Mouse (Mus musculus): ENCODE results near the gene Glipr2. TPM values are rescaled to one million over a fixed set of nuclear protein-coding genes. Genes with fewer than 3 reads are reported as not detected.

Glipr2 gene
- polyA plus RNA-seq (2015; fragmentation: Nextera tagmentation; extraction: Ambion mirVana) = 37.1 and 38.7 TPM in 2 replicates

DNA sequence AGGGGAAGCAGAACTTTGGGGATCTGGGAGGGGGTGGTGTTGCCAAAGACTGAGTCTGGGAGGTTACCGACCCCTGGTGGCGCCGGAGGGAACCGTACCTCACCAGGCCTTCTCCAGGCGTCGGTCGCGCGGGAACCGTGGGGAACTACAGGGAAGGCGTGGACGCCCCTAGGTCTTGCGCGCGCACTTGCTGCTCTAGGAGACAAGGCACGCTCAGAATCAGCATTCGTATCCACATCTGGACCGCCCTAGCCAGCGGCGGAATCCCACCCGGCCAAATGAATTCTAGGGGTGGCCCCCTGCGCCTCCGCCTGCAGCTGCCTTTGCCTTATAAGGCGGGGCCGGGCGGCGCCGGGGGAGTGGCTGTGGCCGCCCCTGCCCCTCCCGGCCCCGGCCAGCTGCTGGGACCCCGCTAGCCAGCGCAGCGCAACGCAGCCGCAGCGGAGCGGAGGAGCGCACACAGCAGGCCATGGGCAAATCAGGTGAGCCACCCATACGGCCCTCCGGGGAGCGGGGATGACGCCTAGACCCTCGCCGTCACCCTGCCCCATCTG is at the start of gene Glipr2:
Gene Glipr2, plus strand, starts transcription at position 110 of the 554 bp plus-strand sequence.
- peak within 1 kb of the TSS; percentile 83 for H3K9ac ChIP-seq
- H3K4me3 ChIP-seq = peak within 1 kb of the TSS; percentile 74
- peaks cover 14% of the 10 kb centered on the region for H3K4me1 ChIP-seq
- peak within 1 kb of the TSS; percentile 81 for H3K27ac ChIP-seq
- H3K9me3 ChIP-seq (replicated peaks) = no peaks in the 10 kb centered on the region
- WGBS = 0% methylated on average over 45 of the region's 45 CpGs
- H3K27me3 ChIP-seq = no peaks in the 10 kb centered on the region
- ATAC-seq = peak; percentile 89
- peak within 1 kb of the TSS; percentile 89 for H3K4me2 ChIP-seq
- H3K36me3 ChIP-seq (ENCODE audit: poor library complexity, severe bottlenecking) = no peaks in the 10 kb centered on the region

DNA sequence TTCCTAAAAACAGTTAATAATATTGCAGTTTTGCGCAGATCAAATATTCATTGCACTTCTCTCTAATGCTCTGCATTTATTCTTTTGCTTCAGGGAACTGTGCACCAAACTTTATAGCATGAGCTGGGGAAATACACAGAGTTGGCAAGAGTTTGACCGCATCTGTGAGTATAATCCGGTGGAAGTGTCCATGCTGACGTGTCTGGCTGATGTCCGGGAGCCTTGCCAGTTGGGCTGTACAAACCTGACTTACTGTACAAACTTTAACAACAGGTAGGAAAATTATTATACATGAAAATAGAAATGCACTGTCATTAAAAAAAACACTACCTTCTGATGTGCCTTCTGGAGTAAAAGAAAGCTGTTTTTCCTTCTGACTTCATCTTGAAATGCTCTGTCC is 39.0 kb upstream of the Glipr2 start:
- H3K27ac ChIP-seq = no peak overlapping the region
- H3K36me3 ChIP-seq (ENCODE audit: poor library complexity, severe bottlenecking) = peaks cover 28% of the 10 kb centered on the region
- no peaks in the 10 kb centered on the region for H3K9me3 ChIP-seq (replicated peaks)
- 94% methylated on average over 5 of the region's 5 CpGs for WGBS
- ATAC-seq = no peak
- no peaks in the 10 kb centered on the region for H3K27me3 ChIP-seq
- H3K9ac ChIP-seq = no peak overlapping the region
- H3K4me2 ChIP-seq = no peak overlapping the region
- no peaks in the 10 kb centered on the region for H3K4me1 ChIP-seq
- H3K4me3 ChIP-seq = no peak overlapping the region

DNA sequence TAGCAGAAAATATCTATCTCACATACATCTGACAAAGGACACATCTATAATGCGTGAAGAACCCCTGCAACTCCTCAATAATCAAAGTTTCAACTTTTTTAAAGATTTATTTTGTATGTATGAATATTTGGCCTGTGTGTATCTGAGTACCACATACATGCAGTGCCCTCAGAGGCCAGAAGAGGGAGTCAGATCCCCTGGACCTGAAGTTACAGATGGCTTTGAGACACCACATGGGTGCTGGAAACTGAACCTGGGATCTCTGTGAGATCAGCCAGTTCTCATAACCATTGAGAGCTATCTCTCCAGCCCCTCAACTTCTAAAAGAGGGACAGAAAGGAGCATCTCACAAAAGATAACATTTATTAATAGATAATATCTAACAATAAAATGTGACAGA is 36.6 kb upstream of the Glipr2 start:
- H3K4me1 ChIP-seq = no peaks in the 10 kb centered on the region
- no peak overlapping the region for H3K4me3 ChIP-seq
- H3K4me2 ChIP-seq = no peak overlapping the region
- 93% methylated on average over 1 of the region's 1 CpGs for WGBS
- no peak for ATAC-seq
- H3K27me3 ChIP-seq = no peaks in the 10 kb centered on the region
- no peak overlapping the region for H3K9ac ChIP-seq
- H3K36me3 ChIP-seq (ENCODE audit: poor library complexity, severe bottlenecking) = peaks cover 48% of the 10 kb centered on the region
- H3K27ac ChIP-seq = no peak overlapping the region
- H3K9me3 ChIP-seq (replicated peaks) = no peaks in the 10 kb centered on the region

DNA sequence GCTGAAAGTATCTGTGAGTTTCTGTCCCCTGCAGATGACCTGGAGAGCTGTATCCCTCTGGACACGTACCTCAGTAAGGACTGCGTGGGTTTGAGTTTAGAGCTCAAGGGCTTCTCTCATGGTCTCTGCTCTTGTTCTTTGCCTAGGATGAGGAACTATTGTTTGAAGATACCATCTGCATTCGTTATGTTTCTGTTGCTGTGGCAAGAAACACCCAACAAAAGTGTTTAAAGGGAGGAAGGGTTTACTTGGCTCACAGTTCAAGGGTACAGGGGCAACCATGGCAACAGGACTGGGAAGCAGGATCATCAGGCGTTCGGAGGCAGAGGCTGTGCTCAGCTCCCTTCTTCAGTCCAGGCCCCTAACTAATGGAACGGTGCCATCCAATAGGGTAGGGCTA is 32.1 kb upstream of the Glipr2 start:
- ATAC-seq = no peak
- Histone ChIP-seq H3K9me3 (replicated peaks) (no peaks in the 10 kb centered on the region), H3K4me2 (no peak overlapping the region), H3K9ac (no peak overlapping the region), H3K27me3 (no peaks in the 10 kb centered on the region), H3K4me1 (no peaks in the 10 kb centered on the region), H3K36me3 (ENCODE audit: poor library complexity, severe bottlenecking) (peaks cover 63% of the 10 kb centered on the region), H3K4me3 (no peak overlapping the region), H3K27ac (no peak overlapping the region)
- WGBS = 86% methylated on average over 6 of the region's 6 CpGs

DNA sequence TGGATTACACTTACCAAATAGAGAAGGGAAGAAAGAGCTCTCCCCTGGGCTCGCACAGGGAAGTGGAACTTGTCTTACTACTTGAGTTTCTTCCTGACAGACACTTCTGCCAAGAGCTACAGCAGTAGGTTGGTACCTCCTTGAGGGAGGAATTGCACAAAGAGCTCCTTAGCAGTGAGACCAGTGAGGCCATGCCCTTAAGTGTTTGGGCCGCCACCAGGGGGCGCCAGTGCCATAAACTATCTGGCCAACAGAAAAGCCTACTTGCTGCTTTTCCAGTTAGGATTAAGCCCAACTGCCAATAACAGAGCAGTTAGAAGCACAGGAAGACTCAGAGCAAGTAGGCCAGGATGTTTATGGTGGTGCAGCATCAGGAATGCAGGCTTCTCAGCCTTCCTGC is 31.4 kb upstream of the Glipr2 start:
- 9% methylated on average over 3 of the region's 3 CpGs for WGBS
- Histone ChIP-seq H3K4me3 (no peak overlapping the region), H3K9ac (no peak overlapping the region), H3K27ac (no peak overlapping the region), H3K27me3 (no peaks in the 10 kb centered on the region), H3K9me3 (replicated peaks) (no peaks in the 10 kb centered on the region), H3K4me2 (no peak overlapping the region), H3K4me1 (no peaks in the 10 kb centered on the region), H3K36me3 (ENCODE audit: poor library complexity, severe bottlenecking) (peaks cover 64% of the 10 kb centered on the region)
- ATAC-seq = peak; percentile 53; the same call in 1 of the 2 replicates

DNA sequence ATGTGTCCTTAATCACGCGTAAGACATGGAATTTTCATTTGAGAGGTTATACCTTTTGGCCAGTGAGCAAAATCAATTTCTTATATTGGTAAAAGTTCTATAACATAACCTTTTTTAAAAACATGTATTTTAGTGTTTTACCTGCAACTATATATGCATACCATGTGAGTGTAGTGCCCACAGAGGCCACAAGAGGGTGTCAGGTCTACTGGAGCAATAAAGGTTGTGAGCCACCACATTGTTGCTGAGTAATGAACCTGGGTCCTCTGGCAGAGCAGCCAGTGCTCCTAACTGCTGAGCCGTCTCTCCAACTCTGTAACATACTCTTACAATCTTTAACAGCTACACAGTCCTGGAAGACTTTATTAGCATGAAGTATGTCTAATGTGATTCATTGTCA is 29.4 kb upstream of the Glipr2 start:
- Histone ChIP-seq H3K9ac (no peak overlapping the region), H3K27me3 (no peaks in the 10 kb centered on the region), H3K4me1 (no peaks in the 10 kb centered on the region), H3K4me2 (no peak overlapping the region), H3K4me3 (no peak overlapping the region), H3K27ac (no peak overlapping the region), H3K36me3 (ENCODE audit: poor library complexity, severe bottlenecking) (peaks cover 81% of the 10 kb centered on the region), H3K9me3 (replicated peaks) (no peaks in the 10 kb centered on the region)
- WGBS = 93% methylated on average over 3 of the region's 3 CpGs
- no peak for ATAC-seq

DNA sequence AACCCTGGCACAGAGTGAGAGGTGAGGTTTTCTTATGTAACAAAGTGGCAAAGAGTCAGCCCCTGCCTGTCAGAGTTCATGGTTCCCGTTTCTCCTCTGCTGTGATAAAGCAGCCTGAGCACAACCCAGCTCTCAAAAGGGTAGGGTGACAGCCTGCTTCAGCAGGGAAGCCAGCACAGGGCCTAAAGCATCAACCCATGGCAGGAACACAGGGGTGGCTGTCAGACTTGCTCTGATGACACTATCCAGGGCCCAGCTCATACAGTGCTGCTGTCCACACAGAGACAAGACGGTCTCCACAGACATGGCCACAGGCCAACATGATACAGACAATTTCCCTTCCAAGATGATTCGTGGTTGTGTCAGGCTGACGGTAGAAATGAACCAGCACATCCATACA is 25.3 kb upstream of the Glipr2 start:
- no peaks in the 10 kb centered on the region for H3K4me1 ChIP-seq
- H3K36me3 ChIP-seq (ENCODE audit: poor library complexity, severe bottlenecking) = peaks cover 68% of the 10 kb centered on the region
- H3K4me2 ChIP-seq = no peak overlapping the region
- H3K27me3 ChIP-seq = no peaks in the 10 kb centered on the region
- H3K9me3 ChIP-seq (replicated peaks) = no peaks in the 10 kb centered on the region
- no peak overlapping the region for H3K9ac ChIP-seq
- H3K4me3 ChIP-seq = no peak overlapping the region
- H3K27ac ChIP-seq = no peak overlapping the region
- ATAC-seq = no peak
- WGBS = 94% methylated on average over 4 of the region's 4 CpGs

DNA sequence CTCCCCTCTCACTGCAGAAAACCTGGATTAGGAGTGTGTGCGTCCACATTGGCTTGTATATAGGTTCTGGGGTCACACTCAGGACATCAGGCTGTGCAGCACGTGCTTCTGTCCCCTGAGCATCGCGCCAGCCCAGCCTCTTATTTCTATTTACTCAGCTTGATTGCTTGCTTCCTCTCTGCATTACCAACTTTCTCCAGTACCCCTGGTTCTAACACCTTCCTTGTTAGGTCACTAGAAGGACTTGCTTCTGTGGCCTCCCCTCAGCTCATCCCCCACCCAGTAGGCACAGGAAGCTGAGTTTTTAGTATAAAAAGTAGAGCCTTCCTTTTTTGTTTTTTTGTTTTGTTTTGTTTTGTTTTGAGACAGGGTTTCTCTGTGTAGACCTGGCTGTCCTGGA is 21.0 kb upstream of the Glipr2 start:
- Histone ChIP-seq H3K9ac (no peak overlapping the region), H3K36me3 (ENCODE audit: poor library complexity, severe bottlenecking) (peaks cover 54% of the 10 kb centered on the region), H3K27me3 (no peaks in the 10 kb centered on the region), H3K27ac (no peak overlapping the region), H3K4me1 (no peaks in the 10 kb centered on the region), H3K4me2 (no peak overlapping the region), H3K4me3 (no peak overlapping the region), H3K9me3 (replicated peaks) (no peaks in the 10 kb centered on the region)
- WGBS = 95% methylated on average over 4 of the region's 4 CpGs
- ATAC-seq = no peak

DNA sequence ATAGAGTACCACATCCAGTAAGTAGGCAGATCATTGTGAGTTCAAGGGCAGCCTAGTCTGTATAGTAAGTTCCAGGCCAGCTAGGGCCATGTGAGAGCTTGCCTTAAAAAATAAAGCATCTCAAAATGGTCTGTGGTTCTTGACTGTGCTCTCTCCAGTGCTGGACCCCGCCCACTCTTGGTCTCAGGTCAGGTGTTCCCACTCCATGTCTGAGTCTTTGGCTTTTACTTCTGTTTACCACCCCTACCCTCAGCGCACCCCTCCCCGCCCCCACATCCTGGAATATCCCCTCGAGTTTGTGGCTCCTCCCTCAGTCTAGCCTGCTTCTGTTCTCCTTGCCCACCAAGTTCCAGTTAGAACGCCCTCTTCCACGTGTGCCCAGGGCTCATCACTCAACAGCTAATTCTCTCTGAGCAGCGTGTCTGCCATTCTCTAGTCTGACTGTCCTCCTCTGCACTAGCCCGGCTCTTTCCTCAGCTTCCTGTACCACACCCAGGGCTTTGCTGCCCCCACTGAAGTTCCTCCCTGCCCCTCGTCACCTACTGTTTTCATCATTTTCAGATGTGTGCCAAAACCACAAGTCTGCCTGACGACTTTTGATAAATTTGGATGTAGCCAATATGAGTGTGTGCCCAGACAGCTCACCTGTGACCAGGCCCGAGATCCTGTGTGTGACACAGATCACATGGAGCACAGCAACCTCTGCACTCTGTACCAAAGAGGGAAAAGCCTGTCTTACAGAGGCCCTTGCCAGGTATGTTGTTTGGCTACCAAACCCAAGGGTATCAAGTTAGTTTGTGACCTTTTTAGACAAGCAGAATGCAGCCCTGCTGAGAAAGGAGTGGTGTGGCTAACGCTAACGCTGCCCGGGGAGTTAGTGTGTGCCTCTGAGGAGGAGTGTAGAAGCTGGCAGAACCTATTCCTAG is 20.2 kb upstream of the Glipr2 start:
- H3K27ac ChIP-seq = no peak overlapping the region
- no peaks in the 10 kb centered on the region for H3K27me3 ChIP-seq
- no peak overlapping the region for H3K4me2 ChIP-seq
- H3K9ac ChIP-seq = no peak overlapping the region
- WGBS = 83% methylated on average over 14 of the region's 14 CpGs
- peaks cover 52% of the 10 kb centered on the region for H3K36me3 ChIP-seq (ENCODE audit: poor library complexity, severe bottlenecking)
- ATAC-seq = no peak
- H3K4me3 ChIP-seq = no peak overlapping the region
- H3K9me3 ChIP-seq (replicated peaks) = no peaks in the 10 kb centered on the region
- H3K4me1 ChIP-seq = no peaks in the 10 kb centered on the region

DNA sequence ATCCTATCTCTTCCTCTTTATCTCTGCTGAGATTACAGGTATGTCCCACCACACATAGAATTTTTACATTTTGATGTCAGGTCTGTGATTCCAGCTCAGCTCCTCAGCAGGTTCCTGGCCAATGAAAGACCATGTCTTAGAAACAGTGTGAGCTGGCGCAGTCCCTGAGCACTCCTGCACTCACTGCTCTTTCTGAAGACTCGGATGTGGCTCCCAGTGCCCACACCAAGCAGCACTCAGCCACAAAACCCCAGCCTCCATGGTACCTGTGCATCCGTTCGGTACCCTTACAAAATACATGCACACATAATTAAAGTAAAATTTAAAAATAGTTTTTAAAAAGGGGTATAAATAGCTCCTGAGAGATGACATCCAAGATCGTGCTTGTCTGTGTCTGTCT is 15.9 kb upstream of the Glipr2 start:
- Histone ChIP-seq H3K9me3 (replicated peaks) (no peaks in the 10 kb centered on the region), H3K4me3 (no peak overlapping the region), H3K27me3 (no peaks in the 10 kb centered on the region), H3K4me2 (no peak overlapping the region), H3K27ac (no peak overlapping the region), H3K9ac (no peak overlapping the region), H3K36me3 (ENCODE audit: poor library complexity, severe bottlenecking) (peaks cover 60% of the 10 kb centered on the region), H3K4me1 (no peaks in the 10 kb centered on the region)
- 85% methylated on average over 5 of the region's 5 CpGs for WGBS
- ATAC-seq = no peak

DNA sequence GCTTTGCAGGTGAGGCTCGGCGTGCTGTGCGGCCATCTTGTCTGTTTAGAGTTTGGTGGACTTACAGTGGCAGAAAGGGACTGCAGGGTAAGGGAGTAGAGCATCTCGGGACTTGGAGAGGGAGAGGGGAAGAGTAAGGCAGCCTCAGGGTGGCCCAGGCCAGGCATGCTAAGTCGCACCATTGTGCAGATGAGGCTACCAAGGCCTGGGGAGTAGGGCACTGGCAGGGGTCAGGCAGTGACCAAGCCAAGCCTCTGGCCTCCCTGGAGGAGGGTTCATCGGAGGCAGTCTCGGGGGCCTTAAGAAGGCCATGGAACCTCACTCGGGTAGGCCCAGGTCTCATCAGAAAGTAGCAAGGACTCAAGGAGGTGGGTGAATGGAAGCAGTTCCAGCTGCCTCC is 14.8 kb upstream of the Glipr2 start:
- no peak overlapping the region for H3K4me3 ChIP-seq
- peaks cover 58% of the 10 kb centered on the region for H3K36me3 ChIP-seq (ENCODE audit: poor library complexity, severe bottlenecking)
- no peak overlapping the region for H3K9ac ChIP-seq
- H3K27ac ChIP-seq = no peak overlapping the region
- H3K9me3 ChIP-seq (replicated peaks) = no peaks in the 10 kb centered on the region
- no peak for ATAC-seq
- H3K4me1 ChIP-seq = no peaks in the 10 kb centered on the region
- 80% methylated on average over 8 of the region's 8 CpGs for WGBS
- no peaks in the 10 kb centered on the region for H3K27me3 ChIP-seq
- no peak overlapping the region for H3K4me2 ChIP-seq

DNA sequence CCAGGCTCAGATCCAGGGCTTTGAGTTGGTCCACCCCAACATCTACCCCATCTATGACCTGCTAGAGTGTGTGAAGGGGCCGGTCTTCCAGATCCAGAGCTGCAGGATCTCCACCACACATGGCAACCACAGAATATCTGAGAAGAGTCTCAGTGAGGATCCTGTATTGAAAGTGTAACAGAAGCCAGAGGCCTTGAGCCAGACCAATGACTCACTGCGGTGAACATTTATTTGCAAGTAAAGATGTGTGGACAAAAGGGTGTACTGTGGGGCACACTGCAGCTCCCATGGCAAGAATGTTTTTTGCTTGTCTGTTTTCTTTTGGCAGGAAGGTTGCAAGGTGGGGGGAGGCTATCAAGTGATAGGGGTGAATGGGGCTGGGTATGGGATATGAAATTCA is 9.6 kb upstream of the Glipr2 start:
- WGBS = 97% methylated on average over 2 of the region's 2 CpGs
- no peak overlapping the region for H3K4me3 ChIP-seq
- no peaks in the 10 kb centered on the region for H3K9me3 ChIP-seq (replicated peaks)
- no peak for ATAC-seq
- H3K36me3 ChIP-seq (ENCODE audit: poor library complexity, severe bottlenecking) = peaks cover 23% of the 10 kb centered on the region
- no peaks in the 10 kb centered on the region for H3K4me1 ChIP-seq
- no peak overlapping the region for H3K4me2 ChIP-seq
- no peaks in the 10 kb centered on the region for H3K27me3 ChIP-seq
- H3K9ac ChIP-seq = no peak overlapping the region
- no peak overlapping the region for H3K27ac ChIP-seq

All from forebrain, embryonic 13.5 days (tissue).